Mouse (Mus musculus) megakaryocyte, embryonic 14.5 days (primary cell): ENCODE measurements around the gene Dlec1.

Source experiments
- FLI1 ChIP-seq: IDR thresholded peaks from 2 replicates; pipeline ENCODE4 v1.6.1; 2012; ENCODE audit warnings: low read length, inconsistent platforms, mixed read lengths
- GATA1 ChIP-seq: IDR thresholded peaks from 3 replicates; pipeline ENCODE4 v1.6.1; 2012; ENCODE audit warnings: mixed read lengths, low read length, inconsistent platforms, borderline replicate concordance

DNA sequence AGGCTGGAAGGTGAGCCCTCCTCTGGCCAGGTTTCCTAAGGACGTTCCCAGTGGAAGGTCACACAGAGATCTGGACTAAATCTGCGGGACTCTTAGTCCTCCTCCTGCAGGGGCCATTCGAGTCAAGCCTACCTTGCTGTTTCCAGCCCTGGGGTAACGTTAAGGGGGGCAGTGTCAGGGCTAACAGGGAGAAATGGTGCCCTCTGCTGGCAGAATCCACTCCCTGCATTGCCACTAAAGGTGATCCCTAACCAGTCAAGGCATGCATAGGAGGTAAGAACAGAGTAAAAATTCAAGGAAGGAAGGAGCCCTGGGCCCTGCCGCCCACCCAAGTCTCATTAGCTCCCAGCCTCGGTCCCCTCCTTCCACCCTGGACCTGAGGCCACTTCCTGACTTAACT lies 34.7 kb upstream of the Dlec1 start:
- TF ChIP-seq GATA1: no peak
- no peak for TF ChIP-seq FLI1
